Mouse (Mus musculus): ENCODE data around the gene Ttc33. TPM values are rescaled to one million over a fixed set of nuclear protein-coding genes. Genes with fewer than 3 reads are reported as not detected.
A peak's percentile ranks its signal among the peaks of the same experiment; 100 is the strongest.
"Not testable (repeated sequence)": the region's sequence is repeated elsewhere in the genome, so short reads cannot be mapped to it uniquely, and the experiment has no call there.

Ttc33 gene
- total RNA-seq, 1 experiment = 24.2 TPM

DNA sequence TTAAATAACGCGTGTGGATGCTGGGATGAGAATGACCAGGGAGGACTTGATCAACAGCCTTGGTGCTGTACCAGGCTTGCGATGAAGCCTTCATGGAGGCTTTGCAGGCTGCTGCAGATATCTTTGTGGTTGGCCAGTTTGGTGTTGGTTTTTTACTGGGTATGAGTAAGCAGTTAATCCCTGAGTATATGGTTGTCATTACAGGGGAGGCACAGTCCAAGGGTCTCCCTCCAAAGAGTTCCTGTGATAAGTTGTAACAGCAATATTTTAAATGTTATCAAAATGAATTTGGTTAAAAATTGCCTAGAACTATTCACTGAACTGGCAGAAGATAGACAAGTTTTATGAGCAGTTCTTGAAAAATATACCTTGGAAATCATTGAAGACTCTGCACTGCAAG is 23.8 kb downstream of the Ttc33 start:
- no peak overlapping the region for H3K9ac ChIP-seq (ENCODE audit: insufficient read depth, low read depth, low read length, poor library complexity, severe bottlenecking)
- TF ChIP-seq ZNF384 (IDR thresholded peaks at IDR 0.05; ENCODE audit: low read depth, low read length) (no peak), ZC3H11A (IDR thresholded peaks at IDR 0.05; ENCODE audit: borderline replicate concordance, low read depth, low read length) (no peak), HCFC1 (IDR thresholded peaks at IDR 0.05; ENCODE audit: borderline replicate concordance, insufficient read depth, low read length) (no peak), CHD2 (IDR thresholded peaks at IDR 0.05; ENCODE audit: low read depth, low read length) (no peak), MAFK (IDR thresholded peaks at IDR 0.05; ENCODE audit: insufficient read depth, low read depth, low read length) (no peak)
- no peaks in the 10 kb centered on the region for H3K9me3 ChIP-seq (ENCODE audit: control insufficient read depth, insufficient read depth, low read depth, low read length)
- H3K36me3 ChIP-seq (ENCODE audit: control insufficient read depth, insufficient read depth, low read length, poor library complexity, severe bottlenecking) = no peaks in the 10 kb centered on the region; the same call in 1 of the 2 replicates
- no peaks in the 10 kb centered on the region for H3K4me1 ChIP-seq (ENCODE audit: control insufficient read depth in 2 of 2, insufficient read depth in 2 of 2, low read length in 2 of 2, poor library complexity in 1 of 2)
- DNase-seq (ENCODE audit: low read depth, low spot score) = no peak
- H3K27ac ChIP-seq (ENCODE audit: insufficient read depth, low read depth, low read length, poor library complexity, severe bottlenecking) = no peak overlapping the region
- in situ Hi-C loops (cut with MboI; ENCODE audit: low sequenced_read_pairs in 2 of 2, unreplicated experiment in 2 of 2) = no loop called here
- no peak overlapping the region for H3K4me3 ChIP-seq (ENCODE audit: insufficient read depth in 1 of 2, low read depth in 1 of 2, low read length in 2 of 2, poor library complexity in 1 of 2, severe bottlenecking in 1 of 2)

DNA sequence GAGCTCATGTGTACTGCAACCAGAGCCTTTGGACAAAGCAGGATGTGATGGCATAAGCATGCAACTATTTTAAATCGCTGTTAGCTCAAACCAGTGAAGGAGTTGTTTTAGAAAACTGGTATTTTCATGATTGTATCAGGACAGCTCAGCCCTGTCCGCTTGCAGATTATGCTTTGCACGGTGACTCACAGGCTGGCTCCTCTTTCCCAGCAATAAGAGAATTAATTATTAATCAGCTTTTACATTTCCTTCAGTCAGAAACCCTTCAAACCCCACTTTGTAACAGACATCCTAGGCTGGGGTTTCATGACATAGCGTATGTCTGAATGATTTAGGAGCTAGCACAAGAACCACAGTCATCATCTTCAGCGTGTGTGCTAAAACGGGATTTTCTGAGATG is 35.2 kb downstream of the Ttc33 start:
- no peaks in the 10 kb centered on the region for H3K4me1 ChIP-seq (ENCODE audit: control insufficient read depth in 2 of 2, insufficient read depth in 2 of 2, low read length in 2 of 2, poor library complexity in 1 of 2)
- H3K27ac ChIP-seq (ENCODE audit: insufficient read depth, low read depth, low read length, poor library complexity, severe bottlenecking) = no peak overlapping the region
- in situ Hi-C loops (cut with MboI; ENCODE audit: low sequenced_read_pairs in 2 of 2, unreplicated experiment in 2 of 2) = no loop called here
- DNase-seq (ENCODE audit: low read depth, low spot score) = no peak
- H3K9me3 ChIP-seq (ENCODE audit: control insufficient read depth, insufficient read depth, low read depth, low read length) = no peaks in the 10 kb centered on the region
- no peak overlapping the region for H3K4me3 ChIP-seq (ENCODE audit: insufficient read depth in 1 of 2, low read depth in 1 of 2, low read length in 2 of 2, poor library complexity in 1 of 2, severe bottlenecking in 1 of 2)
- H3K9ac ChIP-seq (ENCODE audit: insufficient read depth, low read depth, low read length, poor library complexity, severe bottlenecking) = no peak overlapping the region
- H3K36me3 ChIP-seq (ENCODE audit: control insufficient read depth, insufficient read depth, low read length, poor library complexity, severe bottlenecking) = peaks cover 2% of the 10 kb centered on the region
- no peak for TF ChIP-seq HCFC1 (IDR thresholded peaks at IDR 0.05; ENCODE audit: borderline replicate concordance, insufficient read depth, low read length)

DNA sequence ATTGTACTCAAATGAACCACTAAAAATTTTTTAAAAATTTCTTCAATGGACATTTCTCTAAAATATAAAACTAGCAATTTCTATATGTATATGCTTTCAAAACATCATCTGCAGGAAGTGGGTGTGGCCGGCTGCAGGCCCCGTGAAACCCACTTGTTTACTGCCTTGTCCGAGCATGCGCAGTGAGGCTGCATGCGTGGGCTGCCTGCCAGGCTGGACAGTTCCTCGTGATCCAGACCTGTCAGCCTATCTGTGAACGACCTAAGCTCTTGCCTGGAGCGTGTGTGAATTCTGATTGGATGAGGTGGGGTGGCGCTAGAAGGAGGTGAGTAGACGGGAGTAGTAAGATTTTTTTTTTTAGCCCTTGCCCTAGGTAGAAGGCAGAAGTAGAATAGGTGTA is 45.4 kb downstream of the Ttc33 start:
- peaks cover 0 to 10% of the 10 kb centered on the region in 2 experiments; a peak in 1 of 4 replicates for H3K4me1 ChIP-seq (ENCODE audit: control insufficient read depth in 2 of 2, insufficient read depth in 2 of 2, low read length in 2 of 2, poor library complexity in 1 of 2)
- not testable (repeated sequence) for H3K36me3 ChIP-seq (ENCODE audit: control insufficient read depth, insufficient read depth, low read length, poor library complexity, severe bottlenecking); H3K9ac ChIP-seq (ENCODE audit: insufficient read depth, low read depth, low read length, poor library complexity, severe bottlenecking); H3K27ac ChIP-seq (ENCODE audit: insufficient read depth, low read depth, low read length, poor library complexity, severe bottlenecking); H3K9me3 ChIP-seq (ENCODE audit: control insufficient read depth, insufficient read depth, low read depth, low read length); DNase-seq (ENCODE audit: low read depth, low spot score)
- TF ChIP-seq ZNF384 (IDR thresholded peaks at IDR 0.05; ENCODE audit: low read depth, low read length) = peak; percentile 52
- H3K4me3 ChIP-seq (ENCODE audit: insufficient read depth in 1 of 2, low read depth in 1 of 2, low read length in 2 of 2, poor library complexity in 1 of 2, severe bottlenecking in 1 of 2) = peak overlapping the region in 1 of 2 experiments; percentile 23; a peak in 1 of 4 replicates
- in situ Hi-C loops (cut with MboI; ENCODE audit: low sequenced_read_pairs in 2 of 2, unreplicated experiment in 2 of 2) = loop anchor here (10.0 to 25.0 kb wide), 3 partner anchors 684 to 982 kb away; no protein-coding TSS in a partner anchor

DNA sequence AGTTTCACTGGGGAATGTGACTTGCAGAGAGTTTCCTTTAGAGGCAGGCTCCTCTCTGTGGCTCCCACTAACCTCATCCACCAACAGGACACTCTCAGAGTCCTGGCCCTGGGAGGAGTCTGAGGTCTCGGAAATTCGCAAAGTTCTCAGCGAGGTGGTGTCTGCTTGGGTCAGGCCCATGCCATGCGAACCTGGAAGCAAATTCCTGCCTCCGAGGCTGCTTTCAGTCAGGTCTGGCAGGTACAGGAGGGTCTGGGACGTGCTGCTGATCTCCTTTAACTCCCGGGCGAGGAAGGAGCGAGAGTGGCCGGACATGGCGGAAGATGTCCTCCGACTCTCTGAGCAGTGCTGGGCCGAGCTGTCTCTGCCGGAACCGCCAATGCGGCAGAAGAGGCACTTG is 49.3 kb downstream of the Ttc33 start:
- Histone ChIP-seq H3K4me3 (ENCODE audit: insufficient read depth in 1 of 2, low read depth in 1 of 2, low read length in 2 of 2, poor library complexity in 1 of 2, severe bottlenecking in 1 of 2) (peak overlapping the region; percentile 39 to 48), H3K4me1 (ENCODE audit: control insufficient read depth in 2 of 2, insufficient read depth in 2 of 2, low read length in 2 of 2, poor library complexity in 1 of 2) (peaks cover 0 to 10% of the 10 kb centered on the region in 2 experiments; a peak in 1 of 4 replicates), H3K9me3 (ENCODE audit: control insufficient read depth, insufficient read depth, low read depth, low read length) (no peaks in the 10 kb centered on the region), H3K36me3 (ENCODE audit: control insufficient read depth, insufficient read depth, low read length, poor library complexity, severe bottlenecking) (no peaks in the 10 kb centered on the region), H3K9ac (ENCODE audit: insufficient read depth, low read depth, low read length, poor library complexity, severe bottlenecking) (peak overlapping the region; percentile 61), H3K27ac (ENCODE audit: insufficient read depth, low read depth, low read length, poor library complexity, severe bottlenecking) (no peak overlapping the region)
- in situ Hi-C loops (cut with MboI; ENCODE audit: low sequenced_read_pairs in 2 of 2, unreplicated experiment in 2 of 2) = loop anchor here (10.0 to 25.0 kb wide), 3 partner anchors 680 to 978 kb away; no protein-coding TSS in a partner anchor
- no peak for DNase-seq (ENCODE audit: low read depth, low spot score)
- TF ChIP-seq ZC3H11A (IDR thresholded peaks at IDR 0.05; ENCODE audit: borderline replicate concordance, low read depth, low read length) (no peak), MAFK (IDR thresholded peaks at IDR 0.05; ENCODE audit: insufficient read depth, low read depth, low read length) (no peak), CHD2 (IDR thresholded peaks at IDR 0.05; ENCODE audit: low read depth, low read length) (no peak), HCFC1 (IDR thresholded peaks at IDR 0.05; ENCODE audit: borderline replicate concordance, insufficient read depth, low read length) (no peak), ZNF384 (IDR thresholded peaks at IDR 0.05; ENCODE audit: low read depth, low read length) (no peak)

DNA sequence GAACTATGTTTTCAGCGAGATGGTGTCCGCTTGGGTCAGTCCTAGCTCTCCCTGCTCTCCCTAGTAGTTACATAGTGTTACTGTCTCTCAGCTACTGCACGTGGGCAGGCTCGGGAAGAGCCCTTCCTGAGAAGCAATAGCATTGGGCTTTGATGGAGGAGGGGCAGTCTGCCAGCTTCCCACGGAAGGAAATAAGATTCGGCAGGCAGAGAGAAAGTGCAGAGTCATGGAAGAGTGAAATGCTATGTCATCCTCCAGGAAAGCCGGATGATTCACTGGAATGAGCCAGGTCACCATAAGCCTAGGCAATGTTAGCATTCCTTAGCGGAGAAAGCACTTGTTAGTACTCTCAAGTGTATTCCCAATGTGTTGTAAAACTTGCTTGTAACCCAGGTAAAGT is 50.2 kb downstream of the Ttc33 start:
- Histone ChIP-seq H3K27ac (ENCODE audit: insufficient read depth, low read depth, low read length, poor library complexity, severe bottlenecking) (no peak overlapping the region), H3K36me3 (ENCODE audit: control insufficient read depth, insufficient read depth, low read length, poor library complexity, severe bottlenecking) (no peaks in the 10 kb centered on the region), H3K4me1 (ENCODE audit: control insufficient read depth in 2 of 2, insufficient read depth in 2 of 2, low read length in 2 of 2, poor library complexity in 1 of 2) (peaks cover 0 to 10% of the 10 kb centered on the region in 2 experiments; a peak in 1 of 4 replicates), H3K9ac (ENCODE audit: insufficient read depth, low read depth, low read length, poor library complexity, severe bottlenecking) (no peak overlapping the region), H3K4me3 (ENCODE audit: insufficient read depth in 1 of 2, low read depth in 1 of 2, low read length in 2 of 2, poor library complexity in 1 of 2, severe bottlenecking in 1 of 2) (peak overlapping the region in 1 of 2 experiments; percentile 3; a peak in 1 of 4 replicates), H3K9me3 (ENCODE audit: control insufficient read depth, insufficient read depth, low read depth, low read length) (no peaks in the 10 kb centered on the region)
- DNase-seq (ENCODE audit: low read depth, low spot score) = no peak
- TF ChIP-seq ZC3H11A (IDR thresholded peaks at IDR 0.05; ENCODE audit: borderline replicate concordance, low read depth, low read length) = no peak
- TF ChIP-seq MAFK (IDR thresholded peaks at IDR 0.05; ENCODE audit: insufficient read depth, low read depth, low read length) = peak; percentile 92
- TF ChIP-seq ZNF384 (IDR thresholded peaks at IDR 0.05; ENCODE audit: low read depth, low read length) = no peak
- in situ Hi-C loops (cut with MboI; ENCODE audit: low sequenced_read_pairs in 2 of 2, unreplicated experiment in 2 of 2) = loop anchor here (10.0 to 25.0 kb wide), 3 partner anchors 679 to 977 kb away; no protein-coding TSS in a partner anchor

All from ES-E14 (cell line).